Mouse (Mus musculus): ENCODE measurements at regions not wholly inside any gene's neighbourhood (a gene's known extent, or its start where the extent isn't known, plus 50 kb on each side); places are given as distances from the start of the nearest gene placed in this dataset.

- no peak for DNase-seq (ENCODE audit: low read depth)
These were observed 605.2 kb upstream of the Nox3 start for GRCm38 (mm10) chr17:4301142-4301853.

GRCm38 (mm10) chr17:4311785-4312379, 615.8 kb upstream of the Nox3 start:
- no peak for DNase-seq (ENCODE audit: low read depth)

- no peak for DNase-seq (ENCODE audit: low read depth)
These were observed 623.1 kb upstream of the Nox3 start for GRCm38 (mm10) chr17:4319141-4319540.

- DNase-seq (ENCODE audit: low read depth) = no peak
These were observed 632.7 kb upstream of the Nox3 start for GRCm38 (mm10) chr17:4328810-4329209.

- no peak for DNase-seq (ENCODE audit: low read depth)
These were observed 635.6 kb upstream of the Nox3 start for GRCm38 (mm10) chr17:4331650-4332049.

- DNase-seq (ENCODE audit: low read depth) = no peak
These were observed 637.0 kb upstream of the Nox3 start for GRCm38 (mm10) chr17:4333091-4333490.

GRCm38 (mm10) chr17:4353018-4353417, 641.1 kb upstream of the Arid1b start:
- DNase-seq (ENCODE audit: low read depth) = no peak

- DNase-seq (ENCODE audit: low read depth) = no peak
These were observed 638.5 kb upstream of the Arid1b start for GRCm38 (mm10) chr17:4355506-4356218.

- no peak for DNase-seq (ENCODE audit: low read depth)
These were observed 633.5 kb upstream of the Arid1b start for GRCm38 (mm10) chr17:4360413-4361320.

GRCm38 (mm10) chr17:4365811-4366210, 628.3 kb upstream of the Arid1b start:
- no peak for DNase-seq (ENCODE audit: low read depth)

GRCm38 (mm10) chr17:4380449-4380848, 613.7 kb upstream of the Arid1b start:
- no peak for DNase-seq (ENCODE audit: low read depth)

GRCm38 (mm10) chr17:4380873-4381272, 613.3 kb upstream of the Arid1b start:
- peak; percentile 57 for DNase-seq (ENCODE audit: low read depth)

GRCm38 (mm10) chr17:4381896-4382685, 612.0 kb upstream of the Arid1b start:
- DNase-seq (ENCODE audit: low read depth) = no peak

GRCm38 (mm10) chr17:4382716-4383115, 611.4 kb upstream of the Arid1b start:
- no peak for DNase-seq (ENCODE audit: low read depth)

- DNase-seq (ENCODE audit: low read depth) = no peak
These were observed 606.5 kb upstream of the Arid1b start for GRCm38 (mm10) chr17:4387616-4388015.

GRCm38 (mm10) chr17:4390012-4390411, 604.1 kb upstream of the Arid1b start:
- peak; percentile 41 for DNase-seq (ENCODE audit: low read depth)

GRCm38 (mm10) chr17:4390577-4390976, 603.6 kb upstream of the Arid1b start:
- no peak for DNase-seq (ENCODE audit: low read depth)

GRCm38 (mm10) chr17:4391210-4391609, 602.9 kb upstream of the Arid1b start:
- no peak for DNase-seq (ENCODE audit: low read depth)

GRCm38 (mm10) chr17:4396119-4396518, 598.0 kb upstream of the Arid1b start:
- peak; percentile 18 for DNase-seq (ENCODE audit: low read depth)

GRCm38 (mm10) chr17:4417686-4418085, 576.4 kb upstream of the Arid1b start:
- no peak for DNase-seq (ENCODE audit: low read depth)

- no peak for DNase-seq (ENCODE audit: low read depth)
These were observed 569.5 kb upstream of the Arid1b start for GRCm38 (mm10) chr17:4424451-4425168.
